Mouse (Mus musculus) heart, embryonic 14.5 days (tissue): ENCODE measurements around the gene Tiam1. TPM values are rescaled to one million over a fixed set of nuclear protein-coding genes. Genes with fewer than 3 reads are reported as not detected.

Source experiments
- ATAC-seq: fragments of 200-750 bp; cut with Nextera tagmentation; 2 replicates; pipeline ENCODE4 v1.8.0; 2017; ENCODE audit warnings: low read depth, moderate TSS enrichment; ENCODE audit not compliant: insufficient number of reproducible peaks, insufficient read depth, low FRiP score
- H3K27ac ChIP-seq, 2 experiments: fragments of 200-500 bp in 1 of 2; fragments of 300-500 bp in 1 of 2; sonication (generic) in 1 of 2; replicated peaks in 1 of 2; 2 replicates each; pipeline ENCODE4 v1.5.1; 2012 to 2014; ENCODE audit warnings: low read depth in 2 of 2, low read length in 2 of 2, control low read depth in 1 of 2, mild to moderate bottlenecking in 1 of 2, mixed read lengths in 1 of 2; ENCODE audit not compliant: control insufficient read depth in 1 of 2, insufficient read depth in 1 of 2
- H3K27me3 ChIP-seq: fragments of 300-500 bp; sonication (generic); 2 replicates; pipeline ENCODE4 v1.6.1; 2014; ENCODE audit warnings: mild to moderate bottlenecking, low read length, control low read depth; ENCODE audit not compliant: control insufficient read depth, insufficient read depth
- H3K36me3 ChIP-seq: fragments of 300-500 bp; sonication (generic); 2 replicates; pipeline ENCODE4 v1.6.1; 2014; ENCODE audit warnings: mild to moderate bottlenecking, control low read depth, low read length, mixed read lengths; ENCODE audit not compliant: control insufficient read depth, insufficient read depth
- H3K4me1 ChIP-seq, 2 experiments: fragments of 200-500 bp in 1 of 2; fragments of 300-500 bp in 1 of 2; sonication (generic) in 1 of 2; 2 replicates each; pipeline ENCODE4 v1.6.1; 2012 to 2014; ENCODE audit warnings: low read length in 2 of 2, control low read depth in 1 of 2, mixed read lengths in 1 of 2; ENCODE audit not compliant: control insufficient read depth in 2 of 2, insufficient read depth in 2 of 2
- H3K4me2 ChIP-seq: fragments of 300-500 bp; sonication (generic); 2 replicates; pipeline ENCODE4 v1.6.1; 2014; ENCODE audit warnings: mild to moderate bottlenecking, low read length
- H3K4me3 ChIP-seq, 2 experiments: fragments of 200-500 bp in 1 of 2; fragments of 300-500 bp in 1 of 2; sonication (generic) in 1 of 2; 2 replicates each; pipeline ENCODE4 v1.5.1; 2012 to 2014; ENCODE audit warnings: low read length in 2 of 2, mild to moderate bottlenecking in 2 of 2, control low read depth in 1 of 2, low read depth in 1 of 2, moderate library complexity in 1 of 2; ENCODE audit not compliant: control insufficient read depth in 1 of 2, insufficient read depth in 1 of 2
- H3K9ac ChIP-seq: fragments of 300-500 bp; sonication (generic); 2 replicates; pipeline ENCODE4 v1.6.1; 2014; ENCODE audit warnings: mild to moderate bottlenecking, low read length
- H3K9me3 ChIP-seq: fragments of 300-500 bp; sonication (generic); 2 replicates; pipeline ENCODE4 v1.6.1; 2016; ENCODE audit warnings: low read length, control low read depth; ENCODE audit not compliant: control insufficient read depth
- WGBS: fragments of 180-500 bp; shearing (Covaris S2); extraction: QIAGEN DNeasy Blood & Tissue Kit; methylation state at CpG from one replicate; pipeline ENCODE4 v1.1.7; 2014; 5-methylcytosine and 5-hydroxymethylcytosine counted together
- polyA plus RNA-seq: library from polyadenylated mRNA; unstranded; fragments of >200 nt; fragmentation: Nextera tagmentation; extraction: Ambion mirVana; gene quantifications from 2 replicates; pipeline ENCODE4 v1.2.1, GENCODE M21; 2014

Gene Tiam1
- polyA plus RNA-seq, 1 experiment from 2014 or later = 12.6 TPM

DNA sequence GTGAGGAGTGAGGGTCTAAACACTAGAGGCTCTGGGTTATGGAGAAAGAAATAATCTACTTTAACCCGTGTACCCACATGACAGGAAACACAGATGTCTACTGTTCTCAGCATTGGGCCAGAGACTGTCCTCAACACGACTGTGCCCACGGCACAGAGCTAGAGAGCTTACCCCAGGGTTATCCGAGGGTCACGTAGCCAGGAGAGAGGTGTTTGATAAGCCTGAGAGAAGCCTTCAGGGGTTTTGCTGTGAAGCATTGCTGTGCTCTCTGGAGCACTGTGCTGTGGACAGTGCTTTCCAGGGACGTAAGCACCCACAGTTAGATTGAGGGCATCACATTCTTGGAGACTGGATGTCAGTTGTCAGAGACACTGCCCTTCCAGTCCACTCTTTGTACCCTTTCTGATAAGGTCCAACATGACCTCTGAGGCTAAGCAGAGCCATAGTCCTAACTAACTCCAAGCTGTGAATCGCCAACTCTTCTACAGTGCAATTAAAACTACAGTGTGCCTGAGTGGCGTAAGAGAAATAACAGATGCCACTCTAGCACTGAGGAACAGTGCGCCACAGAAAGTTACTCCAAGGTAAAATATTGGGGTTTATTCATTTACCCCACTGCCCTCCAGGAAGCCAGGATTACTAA is 353.7 kb downstream of the Tiam1 start:
- peaks cover 27% of the 10 kb centered on the region for H3K36me3 ChIP-seq
- peaks cover 13 to 20% of the 10 kb centered on the region in 2 experiments for H3K4me1 ChIP-seq
- H3K27me3 ChIP-seq = no peaks in the 10 kb centered on the region
- 27% methylated on average over 9 of the region's 9 CpGs for WGBS
- peak overlapping the region; percentile 22 for H3K4me2 ChIP-seq
- H3K9ac ChIP-seq = no peak overlapping the region
- no peak overlapping the region for H3K4me3 ChIP-seq
- no peaks in the 10 kb centered on the region for H3K9me3 ChIP-seq
- ATAC-seq = peak; percentile 51
- H3K27ac ChIP-seq = peak overlapping the region; percentile 62 to 68; a peak in 3 of 4 replicates

DNA sequence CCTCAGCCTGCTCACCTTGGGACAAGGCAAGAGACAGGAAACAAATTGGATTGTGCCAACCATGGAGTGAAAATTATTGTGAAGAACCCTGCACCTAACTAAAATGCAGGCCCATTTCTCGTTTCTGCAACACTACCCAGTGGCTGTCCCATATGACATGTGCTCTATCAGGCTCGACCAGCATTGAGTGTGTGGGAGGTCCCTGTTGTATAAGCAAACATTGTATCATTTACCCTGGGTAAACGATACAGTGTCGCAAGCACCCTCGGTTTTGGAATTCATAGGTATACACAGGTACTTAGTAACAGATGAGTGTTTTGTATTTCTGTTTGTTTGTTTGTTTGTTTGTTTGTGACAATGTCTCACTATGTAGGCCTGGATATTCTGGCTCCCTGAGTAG is 357.8 kb downstream of the Tiam1 start:
- H3K9me3 ChIP-seq = peaks cover 7% of the 10 kb centered on the region; the same call in 1 of the 2 replicates
- H3K4me3 ChIP-seq = no peak overlapping the region
- WGBS = 85% methylated on average over 5 of the region's 5 CpGs
- no peak overlapping the region for H3K27ac ChIP-seq
- no peaks in the 10 kb centered on the region for H3K27me3 ChIP-seq
- 0 out of 2 replicates have a peak, but pooled peaks cover 2% of the 10 kb centered on the region for H3K36me3 ChIP-seq
- no peak overlapping the region for H3K9ac ChIP-seq
- ATAC-seq = no peak
- H3K4me2 ChIP-seq = no peak overlapping the region
- H3K4me1 ChIP-seq = peaks cover 13 to 20% of the 10 kb centered on the region in 2 experiments

DNA sequence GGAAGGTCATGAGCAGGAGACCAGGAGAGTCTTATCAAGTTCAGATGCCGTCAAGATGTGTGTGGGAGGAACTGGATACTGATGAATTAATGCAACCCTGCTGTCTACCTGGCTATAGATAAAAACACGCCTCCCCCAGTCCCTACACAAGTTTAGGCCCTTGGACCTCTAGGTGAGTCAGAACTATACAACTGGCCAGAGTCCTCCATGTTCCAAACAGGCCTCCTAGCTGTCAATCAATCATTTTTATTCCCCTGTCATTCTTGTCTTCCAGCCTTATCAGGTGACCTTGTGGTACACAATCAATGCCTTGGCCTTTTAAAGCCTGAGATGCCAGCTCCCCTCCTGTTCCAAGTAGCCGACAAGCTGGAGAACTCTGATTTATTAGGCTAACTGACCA is 363.9 kb downstream of the Tiam1 start:
- H3K4me1 ChIP-seq = no peaks in the 10 kb centered on the region
- H3K36me3 ChIP-seq = no peaks in the 10 kb centered on the region
- no peak overlapping the region for H3K4me3 ChIP-seq
- no peak for ATAC-seq
- no peak overlapping the region for H3K4me2 ChIP-seq
- H3K27ac ChIP-seq = no peak overlapping the region
- H3K9me3 ChIP-seq = peaks cover 7% of the 10 kb centered on the region; the same call in 1 of the 2 replicates
- no peaks in the 10 kb centered on the region for H3K27me3 ChIP-seq
- WGBS = 76% methylated on average over 3 of the region's 3 CpGs
- no peak overlapping the region for H3K9ac ChIP-seq

DNA sequence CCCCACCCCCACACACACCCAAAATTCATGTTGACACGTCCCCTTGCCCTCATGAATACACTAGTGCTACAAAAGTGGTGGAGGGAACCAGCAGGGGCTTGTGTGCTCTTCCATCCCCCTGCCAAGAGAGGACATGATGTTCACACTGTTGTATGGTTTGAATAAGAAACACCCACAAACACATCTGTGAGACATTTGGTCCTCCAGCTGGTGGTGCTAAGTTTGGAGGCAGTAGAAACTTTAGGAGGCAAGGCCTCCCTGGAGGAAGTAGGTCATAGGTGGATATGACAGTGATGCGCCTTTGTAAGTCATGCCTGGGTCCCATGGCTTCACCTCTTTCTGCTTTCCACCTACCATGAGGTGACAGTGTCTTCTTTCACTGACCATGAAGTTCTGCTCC is 366.1 kb downstream of the Tiam1 start:
- Histone ChIP-seq H3K9ac (no peak overlapping the region), H3K4me1 (no peaks in the 10 kb centered on the region), H3K4me3 (no peak overlapping the region), H3K27ac (no peak overlapping the region), H3K27me3 (0 out of 2 replicates have a peak, but pooled peaks cover 4% of the 10 kb centered on the region), H3K36me3 (no peaks in the 10 kb centered on the region), H3K4me2 (no peak overlapping the region), H3K9me3 (peaks cover 3% of the 10 kb centered on the region; the same call in 1 of the 2 replicates)
- no peak for ATAC-seq
- WGBS = 90% methylated on average over 2 of the region's 2 CpGs

DNA sequence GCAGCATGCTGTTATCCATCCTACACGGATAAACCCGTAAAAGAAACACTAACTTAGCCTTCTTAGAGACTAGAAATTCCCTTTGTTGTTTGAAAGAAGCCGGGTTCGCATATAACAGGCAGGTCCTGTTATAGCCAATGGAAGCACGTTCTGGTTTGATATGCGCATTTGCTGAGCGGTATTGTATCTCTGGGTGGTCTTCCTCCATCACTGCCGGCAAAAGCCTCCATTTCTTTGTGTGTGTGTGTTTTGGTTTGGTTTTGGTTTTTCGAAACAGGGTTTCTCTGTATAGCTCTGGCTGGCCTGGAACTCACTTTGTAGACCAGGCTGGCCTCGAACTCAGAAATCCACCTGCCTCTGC is 369.0 kb downstream of the Tiam1 start:
- H3K4me3 ChIP-seq = peak overlapping the region in 1 of 2 experiments; percentile 32; a peak in 2 of 4 replicates
- peaks cover 13% of the 10 kb centered on the region for H3K9me3 ChIP-seq
- H3K36me3 ChIP-seq = no peaks in the 10 kb centered on the region
- H3K27ac ChIP-seq = no peak overlapping the region
- 34% methylated on average over 10 of the region's 10 CpGs for WGBS
- no peak overlapping the region for H3K9ac ChIP-seq
- peak overlapping the region; percentile 93 for H3K4me2 ChIP-seq
- no peaks in the 10 kb centered on the region for H3K4me1 ChIP-seq
- H3K27me3 ChIP-seq = 0 out of 2 replicates have a peak, but pooled peaks cover 4% of the 10 kb centered on the region
- no peak for ATAC-seq

DNA sequence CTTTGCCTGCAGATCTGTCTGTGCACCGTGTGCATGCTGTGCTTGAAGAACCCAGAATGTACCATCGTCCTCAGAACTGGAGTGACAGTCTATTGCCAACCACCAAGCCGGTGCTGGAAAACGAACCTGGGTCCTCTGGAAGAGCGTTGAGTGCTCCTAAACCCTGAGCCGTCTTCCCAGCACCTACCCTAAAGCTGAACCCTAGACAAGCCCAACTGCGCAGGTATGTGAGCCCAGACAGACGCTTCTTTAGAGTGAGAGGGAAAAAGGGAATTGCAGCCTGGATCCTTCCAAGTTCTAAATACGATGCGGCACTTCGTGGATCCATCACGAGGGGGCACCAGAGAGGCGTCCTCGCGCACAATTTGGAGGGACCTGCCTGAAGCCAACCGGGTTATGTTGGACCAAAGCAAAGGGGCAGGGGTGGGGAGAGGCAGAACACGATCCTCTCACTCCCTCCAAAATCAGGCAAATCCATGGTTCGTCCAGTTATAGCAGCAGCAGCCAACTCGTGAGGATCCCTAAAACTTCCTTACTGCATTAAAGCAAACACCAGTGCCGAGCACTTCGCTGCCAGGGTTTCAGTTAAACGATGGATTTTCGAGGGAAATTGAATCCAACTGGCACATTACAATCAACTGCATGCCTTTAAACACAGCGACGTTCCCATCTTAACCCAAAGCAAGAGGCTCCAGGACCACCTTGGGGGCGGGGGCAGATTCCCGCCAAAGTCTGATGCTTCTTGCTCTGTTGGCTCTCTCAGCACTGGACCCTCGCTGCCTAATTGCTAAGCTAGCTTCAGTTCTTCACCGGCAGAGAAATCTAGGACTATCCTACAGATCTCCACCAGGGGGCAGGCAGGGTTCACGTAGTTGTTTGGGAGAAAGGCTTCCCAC is 369.7 kb downstream of the Tiam1 start:
- Histone ChIP-seq H3K27ac (no peak overlapping the region), H3K9ac (peak overlapping the region; percentile 42), H3K27me3 (0 out of 2 replicates have a peak, but pooled peaks cover 4% of the 10 kb centered on the region), H3K4me2 (peak overlapping the region; percentile 93), H3K9me3 (peaks cover 19% of the 10 kb centered on the region), H3K4me1 (no peaks in the 10 kb centered on the region), H3K36me3 (no peaks in the 10 kb centered on the region), H3K4me3 (peak overlapping the region; percentile 32 to 42)
- WGBS = 9% methylated on average over 30 of the region's 30 CpGs
- ATAC-seq = peak; percentile 66

DNA sequence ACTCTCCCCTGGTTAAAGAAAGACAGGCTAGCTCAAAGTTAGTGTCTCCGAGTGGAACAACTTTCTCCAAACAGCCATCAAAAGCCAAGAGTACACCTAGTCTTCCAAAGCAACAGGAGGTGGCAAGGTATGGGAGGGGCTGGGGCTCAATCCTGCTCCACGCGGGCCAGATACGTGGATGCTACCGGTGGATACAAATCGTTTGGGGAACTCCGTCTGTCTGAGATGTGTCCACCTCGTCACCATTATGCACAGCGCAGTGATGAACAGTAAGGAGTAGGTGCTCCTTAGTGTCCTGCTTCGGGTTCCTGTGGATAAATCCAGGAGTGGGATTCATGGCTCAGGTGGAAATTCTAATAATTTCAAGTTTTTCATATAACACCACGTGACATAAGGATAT is 377.6 kb downstream of the Tiam1 start:
- 73% methylated on average over 11 of the region's 11 CpGs for WGBS
- H3K9me3 ChIP-seq = peaks cover 24% of the 10 kb centered on the region
- H3K4me2 ChIP-seq = no peak overlapping the region
- no peak overlapping the region for H3K9ac ChIP-seq
- no peaks in the 10 kb centered on the region for H3K36me3 ChIP-seq
- H3K27ac ChIP-seq = no peak overlapping the region
- no peak for ATAC-seq
- peaks cover 0 to 4% of the 10 kb centered on the region in 2 experiments; a peak in 1 of 4 replicates for H3K4me1 ChIP-seq
- H3K4me3 ChIP-seq = no peak overlapping the region
- no peaks in the 10 kb centered on the region for H3K27me3 ChIP-seq
